Mouse (Mus musculus) thymus, postnatal 36 days (tissue): ENCODE measurements at regions not wholly inside any gene's neighbourhood (a gene's known extent, or its start where the extent isn't known, plus 50 kb on each side); places are given as distances from the start of the nearest gene placed in this dataset.
A peak's percentile ranks its signal among the peaks of the same experiment; 100 is the strongest.

Experiments
- DNase-seq, 2 experiments: peaks; one replicate each; pipeline ENCODE4 v3.0.0; 2022; ENCODE audit warnings: mixed read lengths in 2 of 2

DNA sequence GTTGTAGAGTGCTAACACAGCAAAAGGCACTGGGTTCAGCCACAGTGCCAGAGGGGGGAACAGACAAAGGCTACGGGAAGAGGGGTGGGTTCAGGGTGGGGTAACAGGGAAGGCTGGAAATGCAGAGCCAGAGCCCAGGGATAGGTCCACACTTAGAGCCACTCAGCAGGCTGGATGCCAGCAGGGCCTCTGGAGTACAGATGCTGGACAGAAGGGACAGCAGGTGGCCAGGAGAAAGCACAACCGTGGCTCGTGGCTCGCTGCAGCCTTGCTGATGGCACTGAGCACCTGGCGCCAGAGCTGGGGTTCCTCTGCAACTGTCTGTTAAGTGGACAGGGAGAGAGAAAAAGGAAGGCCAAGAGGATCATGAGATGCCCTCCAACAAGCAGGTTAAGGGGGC lies 174.2 kb downstream of the Mroh4 start:
- DNase-seq, result no peak

DNA sequence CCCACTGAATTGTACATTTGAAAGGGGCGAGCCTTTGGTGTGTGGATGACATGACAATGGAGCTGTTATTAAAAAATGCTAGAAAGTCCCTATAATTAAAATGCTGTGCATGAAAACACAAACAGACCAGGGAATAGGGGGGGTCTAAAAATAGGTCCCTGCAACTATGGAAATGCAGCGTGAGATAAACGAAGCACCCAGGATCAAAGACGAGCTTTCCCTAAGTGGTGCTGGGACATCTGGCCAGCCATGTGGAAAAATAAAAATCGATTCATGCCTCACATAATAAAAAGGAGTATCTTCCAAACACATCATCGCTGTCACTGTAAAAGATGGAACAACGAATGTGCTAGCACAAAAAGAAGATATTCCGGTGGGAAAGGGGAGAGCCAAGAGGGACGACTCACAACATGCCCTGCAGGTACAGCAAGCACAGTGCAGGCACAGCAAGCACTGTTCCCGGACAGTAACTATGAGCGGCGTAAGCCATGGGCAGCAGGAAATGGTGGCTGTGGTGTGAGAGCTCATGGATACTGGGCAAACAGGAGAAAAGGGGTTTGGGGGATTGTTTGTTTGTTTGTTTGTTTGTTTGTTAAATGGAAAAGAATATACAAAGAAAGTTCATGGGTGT lies 176.7 kb downstream of the Mroh4 start:
- no peak for DNase-seq

DNA sequence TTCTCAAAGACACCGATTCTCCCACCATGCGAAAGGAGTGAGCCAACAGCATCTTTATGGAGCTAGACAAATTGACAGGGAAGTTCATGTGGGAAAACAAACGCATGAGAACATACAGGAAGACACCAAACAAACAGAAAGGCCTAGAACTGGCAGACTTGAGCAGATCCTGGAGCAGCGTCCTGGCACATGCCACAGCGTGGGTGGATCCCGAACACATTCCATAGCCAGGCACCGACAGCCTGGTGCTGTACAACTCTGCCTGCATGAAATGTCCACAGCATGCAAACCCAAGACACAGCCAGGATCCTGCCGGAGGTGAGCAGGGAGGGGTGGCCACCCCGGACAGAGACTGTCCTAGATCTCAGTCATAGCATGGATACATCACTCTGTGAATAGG lies 177.2 kb downstream of the Mroh4 start:
- DNase-seq, result no peak

DNA sequence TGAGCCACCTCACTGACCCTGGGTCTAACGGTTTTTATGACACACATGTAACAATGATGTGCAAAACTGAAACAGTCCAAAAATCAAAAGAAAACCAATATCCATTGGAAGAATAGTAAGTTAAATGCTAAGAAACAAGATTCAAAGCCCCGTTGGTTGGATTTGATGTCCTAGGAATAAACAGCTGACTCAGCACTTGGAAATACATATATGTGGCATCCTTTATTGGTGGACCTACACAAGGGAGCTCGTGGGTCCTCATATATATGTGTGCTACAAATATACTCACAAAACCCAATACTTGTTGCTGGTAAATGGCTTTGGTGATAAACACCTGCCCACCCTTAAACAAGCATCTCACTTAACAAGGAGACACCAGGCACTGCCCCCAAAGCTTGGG lies 178.2 kb downstream of the Mroh4 start:
- DNase-seq, result no peak

DNA sequence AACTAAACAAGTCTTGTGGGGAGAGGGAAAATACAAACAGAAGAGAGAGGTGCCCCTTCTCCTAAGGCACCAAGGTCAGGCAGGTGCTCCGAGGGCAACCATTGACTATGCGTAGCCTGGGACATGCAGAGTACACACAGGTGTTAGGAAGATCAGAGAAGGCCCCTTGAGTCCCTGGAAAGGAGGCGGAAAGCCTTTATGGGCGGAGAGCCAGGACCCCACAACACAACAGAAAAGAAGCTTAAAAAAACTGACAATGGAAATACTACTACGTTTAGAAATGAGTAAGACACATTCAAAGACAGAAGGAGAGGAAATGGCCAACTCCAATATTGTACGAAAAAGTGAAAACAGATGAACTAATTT lies 179.5 kb downstream of the Mroh4 start:
- DNase-seq, result no peak

DNA sequence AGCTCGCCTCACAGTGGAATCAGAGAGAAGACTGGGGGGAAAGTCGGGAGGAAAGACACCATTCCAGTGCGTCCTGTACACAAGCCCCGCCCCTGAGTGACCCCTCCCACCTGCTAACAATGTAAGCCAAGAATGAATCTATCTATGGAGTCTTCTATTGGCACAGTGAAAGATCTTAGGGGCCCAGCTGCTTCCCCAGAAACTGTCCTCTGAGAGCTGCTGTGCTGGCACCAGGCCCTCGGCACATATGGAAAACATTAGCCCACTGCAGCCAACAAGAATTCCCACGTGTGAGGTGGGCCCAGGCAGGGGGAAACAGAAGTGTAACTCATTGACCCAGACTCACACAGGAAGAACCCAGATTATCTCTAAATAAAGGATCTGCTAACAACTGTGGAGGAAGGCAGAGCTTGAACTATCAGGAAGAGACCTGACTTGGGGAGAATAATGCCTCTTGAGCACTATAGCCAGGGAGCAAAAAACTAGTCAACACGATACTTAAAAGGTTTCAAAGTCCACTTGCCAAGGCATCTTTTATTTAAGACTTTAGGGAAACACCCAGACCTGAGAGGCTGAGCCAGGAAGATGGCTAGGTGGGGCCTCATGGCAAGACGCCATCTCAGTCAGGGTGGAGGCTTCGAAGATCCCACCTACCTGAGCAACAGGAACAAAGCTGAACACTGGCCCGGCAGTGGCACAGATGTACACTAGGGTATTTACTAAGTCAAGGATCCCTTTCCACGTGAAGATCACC lies 180.1 kb downstream of the Mroh4 start:
- DNase-seq, result no peak

DNA sequence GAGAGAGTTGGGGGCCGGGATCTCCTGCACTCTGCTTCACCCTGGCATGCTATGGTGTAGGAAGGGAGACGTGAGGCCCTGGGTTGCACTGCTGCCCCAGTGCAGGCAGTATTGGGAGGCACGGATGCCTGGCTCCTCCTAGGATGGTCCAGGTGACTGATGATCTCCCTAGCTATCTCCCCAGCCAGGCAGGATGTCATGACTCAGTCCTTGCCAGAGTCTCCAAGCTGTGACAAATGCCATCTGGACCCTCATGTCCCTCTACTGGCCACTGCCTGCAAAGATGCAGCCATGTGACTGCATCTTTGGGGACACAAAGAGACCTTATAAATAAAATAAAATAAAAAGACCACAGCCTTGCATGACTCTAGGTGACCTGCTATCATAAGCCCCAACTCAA lies 181.6 kb downstream of the Mroh4 start:
- no peak for DNase-seq

DNA sequence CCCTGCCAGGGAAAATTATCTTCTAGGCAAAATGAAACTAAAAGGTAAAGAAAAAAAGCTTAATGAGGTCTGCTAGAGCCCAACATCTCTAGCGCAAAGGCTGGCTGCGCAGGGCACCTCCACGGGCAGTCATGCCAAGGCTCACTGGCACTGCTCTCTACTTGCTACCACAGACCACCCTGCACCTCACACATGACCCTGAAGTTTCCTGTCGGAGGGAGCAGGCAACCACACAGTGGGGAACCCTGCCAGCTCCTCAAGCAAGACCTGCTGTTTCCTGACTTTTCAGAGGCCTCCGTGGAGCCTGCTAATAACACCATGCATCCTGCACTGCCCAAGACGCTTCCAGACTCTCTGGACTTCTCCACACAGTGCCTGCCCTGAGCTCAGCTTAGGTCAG lies 182.3 kb downstream of the Mroh4 start:
- DNase-seq, result no peak

DNA sequence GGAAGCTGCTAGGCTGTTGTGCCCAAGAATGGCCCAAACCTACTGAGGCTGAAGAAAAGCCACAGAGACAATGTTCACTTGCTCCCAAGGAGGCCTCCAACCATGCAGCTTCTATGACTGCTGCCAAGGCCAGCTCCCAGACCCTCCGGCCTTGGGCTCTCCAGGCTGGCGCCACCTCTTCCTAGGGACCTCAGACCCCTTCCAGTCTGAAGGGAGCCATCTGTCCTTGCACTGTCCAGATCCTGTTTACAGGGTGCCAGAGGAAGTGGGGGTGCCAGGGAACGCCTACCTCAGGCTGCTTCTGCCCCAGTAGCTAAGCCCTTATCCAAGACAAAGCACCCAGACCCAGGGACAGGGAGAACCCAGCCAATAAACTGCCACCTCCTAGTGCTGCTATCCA lies 183.7 kb downstream of the Mroh4 start:
- DNase-seq, result no peak

DNA sequence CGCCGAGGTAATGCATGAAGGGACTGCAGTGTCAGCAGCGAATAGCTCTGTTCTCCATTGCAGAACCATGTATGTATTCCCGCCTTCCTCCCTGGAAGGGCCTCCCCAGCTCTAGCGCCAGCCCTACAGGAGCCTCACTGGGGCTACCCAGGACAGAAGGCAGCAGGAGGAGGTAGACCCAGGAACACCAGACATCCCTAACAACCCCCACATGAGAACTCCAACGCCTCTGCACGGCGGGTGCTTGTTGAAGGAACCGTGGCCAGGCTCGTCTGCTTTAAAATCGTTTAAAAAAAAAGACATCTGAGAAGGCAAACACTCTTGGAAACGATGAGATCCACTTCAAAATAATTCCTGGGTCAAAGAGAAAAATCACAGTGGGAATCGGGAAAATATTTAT lies 194.3 kb downstream of the Mroh4 start:
- DNase-seq, result no peak

DNA sequence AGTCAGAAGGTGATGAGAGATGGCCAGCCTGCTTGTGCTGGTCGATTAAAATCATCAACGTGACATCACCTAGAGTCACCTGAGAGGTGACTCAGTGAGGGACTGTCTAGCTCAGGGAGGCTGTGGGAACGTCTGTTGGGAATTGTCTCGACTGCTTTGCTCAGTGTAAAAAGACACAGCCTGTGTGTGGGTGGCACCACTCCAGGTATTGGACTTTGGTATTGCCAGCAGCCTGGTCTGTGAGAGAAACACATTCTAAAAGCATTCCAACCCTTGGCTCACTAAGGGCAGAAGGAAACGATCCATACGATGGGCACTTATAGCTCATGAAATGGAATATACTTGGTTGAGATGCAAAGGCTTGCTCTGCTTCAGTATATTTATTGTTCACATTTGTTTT lies 209.2 kb downstream of the Mroh4 start:
- no peak for DNase-seq

DNA sequence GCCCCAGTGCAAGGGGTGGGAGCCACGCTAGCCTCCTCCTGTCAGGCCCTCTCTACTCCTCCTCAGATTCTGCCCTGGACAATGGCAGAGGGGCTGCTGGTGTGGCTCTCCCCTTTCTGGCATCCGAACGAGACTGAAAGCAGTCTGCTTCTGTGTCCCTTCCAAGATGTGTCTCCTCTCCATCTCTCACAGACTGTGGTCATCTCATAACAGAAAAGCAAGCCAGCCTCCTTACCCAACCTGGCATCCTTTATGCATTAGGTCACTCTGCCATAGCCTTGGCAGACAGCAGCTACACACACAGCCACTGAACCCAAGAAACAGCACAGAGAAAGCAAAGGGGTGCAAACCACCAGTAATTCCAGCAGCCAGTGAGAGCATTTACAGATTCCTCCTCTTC lies 213.2 kb downstream of the Mroh4 start:
- no peak for DNase-seq

DNA sequence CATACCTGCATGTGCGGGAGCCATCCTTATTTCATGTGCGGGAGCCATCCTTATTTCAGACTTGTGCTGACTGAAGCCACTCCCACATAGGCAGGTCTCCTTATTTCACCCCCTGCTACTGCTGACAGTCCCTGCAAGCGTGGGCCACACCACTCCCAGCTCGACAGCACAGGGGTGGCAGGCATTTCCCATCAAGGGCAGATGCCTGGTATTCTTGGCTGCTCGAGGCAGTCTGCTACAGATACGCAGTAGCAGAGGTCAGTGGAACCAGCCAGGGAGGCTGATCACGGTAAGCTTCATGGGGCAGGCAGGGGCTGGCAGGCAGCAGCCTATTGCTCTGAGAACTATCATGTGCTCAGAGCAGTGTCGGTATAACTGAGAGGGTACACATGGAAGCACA lies 215.6 kb downstream of the Mroh4 start:
- DNase-seq, result no peak

DNA sequence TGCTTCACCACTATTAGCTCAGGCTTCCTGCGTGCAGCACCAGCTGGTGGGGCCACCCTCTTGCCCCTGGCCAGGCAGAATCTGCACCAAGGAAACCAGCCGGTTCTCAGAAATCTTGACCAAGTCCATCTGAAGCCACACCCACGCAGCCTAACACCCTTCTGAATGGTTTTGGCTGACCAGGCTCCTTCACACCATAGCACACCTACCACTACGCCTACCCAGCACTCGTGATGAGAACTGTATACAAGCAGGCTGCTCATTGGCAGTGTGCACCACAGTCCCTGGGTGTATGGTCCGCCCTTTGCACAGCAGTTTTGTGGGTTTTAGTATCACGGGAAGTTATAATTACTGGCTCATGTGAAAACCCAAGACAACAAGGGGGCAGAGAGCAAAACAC lies 217.5 kb downstream of the Mroh4 start:
- no peak for DNase-seq

DNA sequence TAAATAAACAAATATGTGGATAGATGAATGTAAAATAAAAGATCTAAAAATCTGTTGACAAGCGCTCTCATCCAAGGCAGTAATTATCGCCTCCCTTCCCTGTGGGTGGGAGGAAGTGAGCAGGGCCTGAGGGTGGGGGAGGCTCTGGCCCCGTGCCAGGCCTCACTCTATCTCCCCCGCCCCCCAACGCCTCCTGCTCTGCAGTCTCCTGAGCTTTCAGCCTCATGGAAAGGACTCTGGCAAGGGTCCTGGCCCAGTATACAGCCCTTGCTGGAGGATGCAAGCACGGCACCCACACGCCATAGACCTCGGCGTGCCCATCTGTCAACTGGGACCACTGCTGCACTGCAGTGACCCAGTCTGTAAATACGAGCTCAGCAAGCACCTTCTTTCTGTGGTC lies 222.9 kb downstream of the Mroh4 start:
- DNase-seq, result no peak

DNA sequence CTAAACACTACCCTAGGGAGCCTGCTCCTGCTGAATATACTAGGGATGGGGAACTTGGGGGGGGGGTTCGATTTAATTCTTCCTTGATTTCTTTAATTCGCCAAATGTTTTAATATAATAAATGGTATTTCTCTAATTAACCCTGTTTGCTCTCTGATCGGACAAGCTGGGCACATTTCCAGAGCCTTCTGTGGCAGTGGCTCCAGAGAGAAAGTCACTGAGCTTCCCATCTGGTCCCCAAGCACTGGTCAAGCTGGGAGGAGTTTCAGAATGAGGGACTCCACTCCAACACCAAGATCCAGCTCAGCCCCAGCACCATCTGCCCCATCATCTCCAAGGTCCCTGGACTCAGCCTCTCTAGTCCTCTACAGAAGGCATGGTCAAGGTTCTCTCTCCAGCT lies 223.9 kb downstream of the Mroh4 start:
- DNase-seq, result no peak

DNA sequence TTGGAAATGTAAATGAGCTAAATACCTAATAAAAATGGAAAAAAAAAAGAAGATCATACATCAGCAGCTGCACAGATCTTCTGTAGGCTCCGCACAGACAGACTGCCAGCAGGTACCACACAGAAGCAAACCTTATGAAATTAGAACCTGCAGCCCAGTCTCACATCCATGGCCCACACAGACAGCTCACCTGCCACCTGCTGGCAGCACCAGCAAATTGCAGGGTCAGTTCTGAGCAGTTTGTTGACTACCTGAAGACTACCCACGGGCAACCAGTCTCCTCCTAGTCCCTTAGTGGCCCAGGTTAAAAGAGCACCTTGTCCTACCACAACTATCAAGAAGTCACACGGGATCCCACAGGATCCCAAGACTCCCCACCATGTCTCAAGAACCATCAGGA lies 225.1 kb downstream of the Mroh4 start:
- DNase-seq, result peak; percentile 16 to 28

DNA sequence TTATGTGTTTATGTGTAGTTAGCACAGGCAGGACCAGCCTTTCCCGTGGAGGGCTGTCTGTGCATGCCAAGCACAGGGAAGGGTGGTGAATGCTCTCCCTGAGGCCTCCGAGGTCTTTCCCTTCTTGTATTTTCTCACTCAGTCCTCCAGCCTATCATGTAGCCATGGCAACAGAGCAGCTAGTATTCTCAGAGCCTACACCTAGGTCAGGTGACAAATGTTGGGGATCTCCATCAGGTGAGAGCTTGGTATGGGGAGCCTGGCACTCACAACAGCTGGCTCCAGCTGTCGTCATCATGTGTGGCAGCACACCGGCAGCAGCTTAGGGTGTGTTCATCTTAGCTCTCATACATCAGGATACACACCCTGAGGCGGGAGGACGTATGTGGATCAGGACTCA lies 231.3 kb downstream of the Mroh4 start:
- DNase-seq, result no peak

DNA sequence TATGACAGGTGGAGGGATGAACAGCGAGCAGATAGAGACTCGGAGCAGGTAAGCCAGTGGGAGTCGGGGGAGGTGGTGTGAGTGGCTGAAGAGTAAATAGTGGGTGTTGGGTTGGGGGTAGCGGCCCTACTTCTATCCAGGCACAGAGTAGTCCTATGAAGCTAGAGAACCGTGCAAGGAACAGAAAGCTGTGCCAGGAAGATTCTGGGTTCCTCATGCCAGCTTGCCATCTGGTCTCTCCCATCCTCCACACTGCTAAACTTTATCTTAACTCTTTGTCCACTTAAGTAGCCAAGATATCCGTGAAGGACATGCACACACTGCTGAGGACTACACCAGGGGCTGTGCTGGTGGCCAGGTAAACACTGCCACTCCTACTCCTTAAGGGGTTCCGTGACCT lies 234.9 kb downstream of the Mroh4 start:
- DNase-seq, result no peak

DNA sequence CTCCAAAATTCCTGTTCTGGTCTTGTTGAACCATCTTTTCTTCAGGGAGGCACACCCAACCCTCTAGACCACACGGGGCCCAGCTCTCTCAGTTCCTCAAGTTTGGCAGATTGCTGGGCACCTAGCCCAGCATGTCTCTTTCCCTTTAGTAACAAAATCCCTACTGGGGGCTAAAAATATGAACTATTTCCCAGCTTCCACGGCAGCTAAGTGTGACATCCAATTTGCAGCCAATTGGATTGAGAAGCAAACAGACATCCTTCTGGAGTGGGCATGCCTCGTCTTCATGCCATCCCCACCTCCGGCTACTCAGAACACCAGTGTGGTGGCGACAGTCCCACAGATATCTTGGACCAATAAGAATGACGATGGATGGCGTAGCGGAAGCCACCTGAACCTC lies 240.1 kb downstream of the Mroh4 start:
- DNase-seq, result no peak

DNA sequence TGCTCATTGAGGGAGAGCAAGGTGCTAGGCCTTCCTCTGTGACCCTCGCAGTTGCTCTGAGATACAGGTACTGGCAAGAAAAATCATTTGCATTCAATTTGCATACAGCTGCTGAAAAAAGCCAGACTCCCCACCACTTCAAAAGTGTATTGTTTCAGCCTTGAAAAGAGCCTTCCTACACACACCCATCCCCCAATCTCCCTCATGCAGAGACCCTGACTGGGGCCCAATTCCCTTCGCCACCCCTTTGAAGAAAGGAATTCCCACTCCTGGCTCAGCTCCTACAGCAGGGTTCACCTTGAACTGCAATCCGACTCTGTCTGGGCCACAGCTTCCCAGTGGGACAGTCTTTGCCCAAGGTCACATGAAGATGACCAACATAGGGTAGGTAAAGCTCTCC lies 248.6 kb downstream of the Mroh4 start:
- DNase-seq, result no peak

DNA sequence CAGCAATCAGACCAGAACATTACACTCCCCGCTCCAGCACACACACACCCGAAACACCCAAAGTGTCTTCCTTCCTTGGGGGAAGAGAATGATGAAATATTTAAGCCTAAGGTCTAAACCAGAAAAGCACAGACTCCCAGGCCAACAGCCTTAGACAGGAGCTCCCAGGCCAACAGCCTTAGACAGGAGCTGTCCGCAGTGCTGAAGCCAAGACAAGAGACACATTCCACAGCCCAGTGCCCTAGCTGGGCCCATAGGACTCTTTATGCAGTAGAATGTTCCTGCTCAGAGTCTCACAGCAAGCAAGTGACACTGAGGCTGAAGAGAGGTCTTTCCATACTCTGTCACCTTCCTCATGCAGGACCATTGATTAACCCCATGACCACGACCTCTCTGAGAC lies 253.6 kb downstream of the Mroh4 start:
- no peak for DNase-seq

DNA sequence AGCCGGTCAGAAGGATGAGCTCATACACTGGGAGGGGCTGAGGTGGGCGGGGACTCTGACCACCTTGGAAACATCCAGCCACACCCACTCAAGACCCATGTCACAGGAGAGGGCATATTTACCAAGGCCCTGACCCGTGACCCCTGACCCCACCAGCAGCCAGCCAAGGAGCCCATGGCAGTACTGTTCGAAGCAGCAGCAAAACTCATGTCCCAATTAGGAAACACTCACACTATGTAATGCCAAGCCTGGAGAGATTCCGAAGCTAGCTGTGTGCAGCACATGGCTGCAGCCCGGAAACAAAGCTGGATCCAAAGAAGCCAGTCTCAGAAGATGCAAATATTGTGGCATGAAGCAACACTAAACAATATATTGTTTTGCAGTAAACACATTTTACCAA lies 256.8 kb downstream of the Mroh4 start:
- DNase-seq, result no peak

DNA sequence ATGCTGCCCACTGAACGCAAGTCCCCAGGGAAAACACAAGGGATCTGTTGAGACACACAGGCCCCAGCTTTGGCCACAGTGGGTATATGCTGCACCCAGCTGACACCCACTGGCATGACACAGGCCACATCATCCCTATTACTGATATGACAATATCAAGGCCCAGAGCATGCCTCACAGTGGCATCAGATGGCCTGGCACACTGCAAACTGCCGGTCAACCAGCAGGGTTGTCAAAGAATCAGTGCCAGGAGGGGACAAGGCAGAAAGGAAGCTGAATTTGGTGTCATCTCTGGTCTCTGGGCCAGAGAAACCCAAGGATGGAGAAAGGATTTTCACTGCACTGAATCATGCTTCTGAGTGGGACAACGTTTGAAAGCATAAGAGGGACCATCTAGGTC lies 266.7 kb downstream of the Mroh4 start:
- DNase-seq, result no peak

DNA sequence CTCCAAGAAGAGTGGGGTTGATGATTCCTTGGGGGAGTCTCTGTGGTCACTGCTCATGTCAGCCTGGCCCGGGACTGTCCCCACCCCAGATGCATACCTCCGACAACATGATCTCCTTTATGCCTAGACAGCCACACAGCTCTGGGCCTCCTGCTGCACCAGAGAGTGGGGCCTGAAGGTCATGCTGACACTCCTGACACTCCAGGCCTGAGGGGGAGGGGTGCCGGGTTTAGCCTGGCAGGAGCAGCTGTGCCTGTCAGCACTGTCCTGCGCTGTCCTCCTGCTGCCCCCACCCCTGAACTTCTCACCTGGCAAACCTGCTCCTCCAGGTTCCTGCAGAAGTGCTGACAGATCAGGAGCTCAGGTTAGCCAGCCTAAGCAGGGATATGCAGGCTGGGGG lies 288.2 kb downstream of the Mroh4 start:
- DNase-seq, result no peak
